Mouse (Mus musculus) MEL (cell line): ENCODE results near the gene Fancc.

Experiments
- CTCF ChIP-seq, 3 experiments: IDR thresholded peaks in 2 of 3; conservative IDR thresholded peaks in 1 of 3; 2 replicates each; pipeline ENCODE4 v1.5.1; 2011 to 2012; ENCODE audit warnings: low read length in 3 of 3, low read depth in 2 of 3, mild to moderate bottlenecking in 2 of 3, improper control_type of control experiment in 1 of 3, inconsistent platforms in 1 of 3, mixed read lengths in 1 of 3, moderate library complexity in 1 of 3; ENCODE audit not compliant: control insufficient read depth in 1 of 3, insufficient read depth in 1 of 3, poor library complexity in 1 of 3, severe bottlenecking in 1 of 3
- HCFC1 ChIP-seq: IDR thresholded peaks from 2 replicates; pipeline ENCODE4 v1.6.1; 2012; ENCODE audit warnings: low read depth, mild to moderate bottlenecking, inconsistent platforms, low read length, improper control_type of control experiment, moderate library complexity
- POLR2AphosphoS2 ChIP-seq: IDR thresholded peaks from 2 replicates; pipeline ENCODE4 v1.6.1; 2011; ENCODE audit warnings: low read length, improper control_type of control experiment
- UBTF ChIP-seq: IDR thresholded peaks from 2 replicates; pipeline ENCODE4 v1.6.1; 2012; ENCODE audit warnings: low read depth, mild to moderate bottlenecking, inconsistent platforms, low read length, improper control_type of control experiment, moderate library complexity, borderline replicate concordance; ENCODE audit not compliant: insufficient read depth
- USF1 ChIP-seq: IDR thresholded peaks from 2 replicates; pipeline ENCODE4 v1.6.1; 2014; ENCODE audit warnings: low read depth, mild to moderate bottlenecking, inconsistent platforms, low read length, improper control_type of control experiment, moderate library complexity
- ZC3H11A ChIP-seq: IDR thresholded peaks from 2 replicates; pipeline ENCODE4 v1.6.1; 2012; ENCODE audit warnings: low read depth, mild to moderate bottlenecking, inconsistent platforms, low read length, improper control_type of control experiment

DNA sequence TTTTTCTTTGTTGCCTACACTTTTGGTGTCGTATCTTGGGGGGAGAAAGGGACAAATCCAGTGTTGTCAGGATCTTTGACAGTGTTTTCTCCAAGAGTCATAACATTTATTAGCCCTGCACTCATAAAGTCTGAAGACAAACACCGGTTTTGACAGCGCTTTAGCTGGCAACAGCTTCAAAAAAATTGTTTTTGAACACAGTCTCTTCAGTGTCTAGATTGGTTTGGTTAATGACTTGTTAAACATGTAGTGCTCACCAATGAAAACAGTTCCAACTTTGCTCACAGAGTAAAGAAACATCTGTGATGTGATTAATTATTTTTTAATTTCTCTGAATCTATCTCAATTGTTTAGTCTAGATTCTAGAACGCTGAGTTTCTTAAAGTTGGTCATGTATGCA is 137.7 kb downstream of the Fancc start:
- TF ChIP-seq CTCF (IDR thresholded peaks at IDR 0.05 in 2 of 3, conservative IDR thresholded peaks at IDR 0.05 in 1 of 3; ENCODE audit: control insufficient read depth in 1 of 3, insufficient read depth in 1 of 3, low read depth in 2 of 3, low read length in 3 of 3, poor library complexity in 1 of 3, severe bottlenecking in 1 of 3) (no peak), USF1 (no peak), ZC3H11A (no peak), UBTF (no peak), HCFC1 (no peak), POLR2AphosphoS2 (no peak)
